Mouse (Mus musculus) embryonic facial prominence, embryonic 11.5 days (tissue): Measurements from ENCODE around the gene Gas6. TPM values are rescaled to one million over a fixed set of nuclear protein-coding genes. Genes with fewer than 3 reads are reported as not detected.
A peak's percentile ranks its signal among the peaks of the same experiment; 100 is the strongest.

Experiments used
- ATAC-seq: fragments of 200-750 bp; cut with Nextera tagmentation; replicated peaks from 2 replicates; pipeline ENCODE4 v1.8.0; 2017; ENCODE audit warnings: low read depth; ENCODE audit not compliant: insufficient number of reproducible peaks, low FRiP score, low TSS enrichment
- DNase-seq: peaks from one replicate; pipeline ENCODE4 v3.0.0-alpha.2; 2015; ENCODE audit warnings: low spot score
- H3K27ac ChIP-seq: fragments of 300-500 bp; sonication (generic); replicated peaks from 2 replicates; pipeline ENCODE4 v1.5.1; 2014; ENCODE audit warnings: mild to moderate bottlenecking, low read depth, low read length, control low read depth
- H3K27me3 ChIP-seq: fragments of 300-500 bp; sonication (generic); 2 replicates; pipeline ENCODE4 v1.6.1; 2014; ENCODE audit warnings: mild to moderate bottlenecking, low read length, moderate library complexity, mixed read lengths; ENCODE audit not compliant: control insufficient read depth, insufficient read depth
- H3K36me3 ChIP-seq: fragments of 300-500 bp; sonication (generic); replicated peaks from 2 replicates; pipeline ENCODE4 v1.6.1; 2014; ENCODE audit warnings: low read depth, mild to moderate bottlenecking, low read length, moderate library complexity, mixed read lengths; ENCODE audit not compliant: control insufficient read depth, insufficient read depth
- H3K4me1 ChIP-seq: fragments of 300-500 bp; sonication (generic); 2 replicates; pipeline ENCODE4 v1.6.1; 2014; ENCODE audit warnings: low read length, mixed read lengths; ENCODE audit not compliant: control insufficient read depth, insufficient read depth
- H3K4me2 ChIP-seq: fragments of 300-500 bp; sonication (generic); 2 replicates; pipeline ENCODE4 v1.6.1; 2014; ENCODE audit warnings: low read depth, mild to moderate bottlenecking, control low read depth, low read length, moderate library complexity
- H3K4me3 ChIP-seq: fragments of 300-500 bp; sonication (generic); 2 replicates; pipeline ENCODE4 v1.5.1; 2014; ENCODE audit warnings: low read depth, low read length, control low read depth
- H3K9ac ChIP-seq: fragments of 300-500 bp; sonication (generic); replicated peaks from 2 replicates; pipeline ENCODE4 v1.6.1; 2014; ENCODE audit warnings: mild to moderate bottlenecking, control low read depth, low read length
- H3K9me3 ChIP-seq: fragments of 300-500 bp; sonication (generic); replicated peaks from 2 replicates; pipeline ENCODE4 v1.6.1; 2016; ENCODE audit warnings: mild to moderate bottlenecking, low read length, inconsistent platforms, mixed read lengths; ENCODE audit not compliant: control insufficient read depth
- WGBS: fragments of 180-500 bp; shearing (Covaris S2); extraction: QIAGEN DNeasy Blood & Tissue Kit; methylation state at CpG from one replicate; pipeline ENCODE4 v1.1.7; 2014; 5-methylcytosine and 5-hydroxymethylcytosine counted together
- polyA plus RNA-seq: library from polyadenylated mRNA; unstranded; fragments of >200 nt; fragmentation: Nextera tagmentation; extraction: Ambion mirVana; gene quantifications from 2 replicates; pipeline ENCODE4 v1.2.1, GENCODE M21; 2014

Gene Gas6
- 4.5 and 5.0 TPM in 2 replicates for polyA plus RNA-seq

DNA sequence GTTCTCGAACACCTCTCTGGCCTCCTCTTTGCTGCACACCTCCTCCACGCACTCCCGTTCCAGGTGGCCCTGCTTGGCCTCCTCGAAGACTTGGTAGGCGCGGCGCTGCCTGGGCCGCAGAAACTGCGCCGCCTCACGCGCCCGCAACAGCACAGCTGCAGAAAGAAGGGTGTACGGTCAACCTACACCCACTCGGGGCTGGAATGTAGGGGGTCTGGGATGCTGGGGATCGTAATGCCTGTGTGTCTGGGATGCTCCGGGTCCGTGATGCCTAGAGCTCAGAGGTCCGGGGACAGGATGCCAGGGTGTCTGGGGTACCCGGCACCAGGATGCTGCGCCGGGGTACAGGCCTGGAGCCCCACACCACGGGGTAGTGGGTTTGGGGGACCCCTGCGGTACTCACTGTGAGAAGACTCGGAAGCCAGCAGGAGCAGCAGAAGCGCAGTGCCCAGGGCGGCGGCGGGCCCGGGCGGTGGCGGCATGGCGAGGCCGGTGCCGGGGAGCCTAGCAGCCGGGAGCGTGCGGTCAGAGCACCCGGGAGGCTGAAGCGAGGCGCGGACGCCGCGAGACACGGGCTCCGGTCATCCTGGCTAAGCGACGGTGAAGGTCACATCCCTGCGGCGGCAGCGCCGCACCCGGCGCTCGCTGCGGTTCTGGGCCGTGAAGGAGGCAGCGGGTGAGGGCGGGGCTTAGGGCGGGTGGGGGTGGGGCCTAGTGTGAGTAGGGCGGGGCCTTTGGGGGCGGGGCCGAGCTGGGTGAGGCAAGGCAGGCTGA is at the start of gene Gas6:
Gas6 (minus strand) TSS at position 633 of the 774 bp plus-strand sequence.
- H3K4me3 ChIP-seq: peak within 1 kb of the TSS; percentile 48
- peak within 1 kb of the TSS; percentile 56 for H3K9ac ChIP-seq
- H3K9me3 ChIP-seq: no peaks in the 10 kb centered on the region
- H3K36me3 ChIP-seq: no peaks in the 10 kb centered on the region
- ATAC-seq (peak; percentile 54), DNase-seq (peak; percentile 62)
- no peaks in the 10 kb centered on the region for H3K4me1 ChIP-seq
- WGBS: 2% methylated on average over 50 of the region's 64 CpGs
- peak within 1 kb of the TSS; percentile 88 for H3K4me2 ChIP-seq
- H3K27ac ChIP-seq: no peak within 1 kb of the TSS
- H3K27me3 ChIP-seq: peaks cover 22% of the 10 kb centered on the region

- no peaks in the 10 kb centered on the region for H3K9me3 ChIP-seq
- no peak for ATAC-seq
- no peak overlapping the region for H3K4me3 ChIP-seq
- H3K27ac ChIP-seq: no peak overlapping the region
- DNase-seq: no peak
- H3K4me2 ChIP-seq: no peak overlapping the region
- H3K27me3 ChIP-seq: no peaks in the 10 kb centered on the region
- H3K9ac ChIP-seq: no peak overlapping the region
- H3K36me3 ChIP-seq: no peaks in the 10 kb centered on the region
- 82% methylated on average over 5 of the region's 5 CpGs for WGBS
- no peaks in the 10 kb centered on the region for H3K4me1 ChIP-seq
Measured at GRCm38 (mm10) chr8:13541526-13541925, 47.2 kb upstream of the Gas6 start.

GRCm38 (mm10) chr8:13540122-13540521 is 45.8 kb upstream of the Gas6 start:
- Histone ChIP-seq H3K4me2 (no peak overlapping the region), H3K4me3 (no peak overlapping the region), H3K36me3 (no peaks in the 10 kb centered on the region), H3K9ac (no peak overlapping the region), H3K27ac (no peak overlapping the region), H3K27me3 (no peaks in the 10 kb centered on the region), H3K4me1 (no peaks in the 10 kb centered on the region), H3K9me3 (no peaks in the 10 kb centered on the region)
- ATAC-seq (no peak), DNase-seq (no peak)
- WGBS: 81% methylated on average over 5 of the region's 5 CpGs

- ATAC-seq (no peak), DNase-seq (no peak)
- Histone ChIP-seq H3K9ac (no peak overlapping the region), H3K36me3 (no peaks in the 10 kb centered on the region), H3K9me3 (no peaks in the 10 kb centered on the region), H3K27ac (no peak overlapping the region), H3K4me1 (no peaks in the 10 kb centered on the region), H3K4me3 (no peak overlapping the region), H3K4me2 (no peak overlapping the region), H3K27me3 (no peaks in the 10 kb centered on the region)
- 66% methylated on average over 6 of the region's 6 CpGs for WGBS
Measured at GRCm38 (mm10) chr8:13538821-13539220, 44.5 kb upstream of the Gas6 start.

GRCm38 (mm10) chr8:13537102-13537501 is 42.8 kb upstream of the Gas6 start:
- Histone ChIP-seq H3K9ac (no peak overlapping the region), H3K4me3 (no peak overlapping the region), H3K27ac (no peak overlapping the region), H3K4me2 (no peak overlapping the region), H3K36me3 (no peaks in the 10 kb centered on the region), H3K27me3 (no peaks in the 10 kb centered on the region), H3K9me3 (no peaks in the 10 kb centered on the region), H3K4me1 (no peaks in the 10 kb centered on the region)
- ATAC-seq (no peak), DNase-seq (no peak)
- WGBS: 50% methylated on average over 2 of the region's 2 CpGs

DNA sequence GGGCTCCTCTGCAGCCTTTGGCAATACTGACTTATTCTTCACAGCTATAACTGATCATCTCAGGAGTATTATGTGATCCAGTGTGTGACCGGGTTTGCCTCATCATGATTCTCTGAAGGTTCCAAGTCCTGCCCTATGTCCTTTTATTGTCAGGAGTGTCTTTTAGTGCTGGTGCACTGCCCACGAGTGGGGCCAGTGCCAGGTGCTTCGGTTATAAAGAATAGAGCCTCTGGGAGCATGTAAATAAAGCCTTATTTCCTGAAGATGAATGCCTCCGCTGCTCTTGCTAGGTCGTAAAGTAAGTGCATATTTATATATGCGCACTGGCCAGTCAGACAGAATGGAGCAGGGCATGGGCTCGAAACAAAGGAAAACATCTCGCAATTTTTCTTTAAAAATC is 38.8 kb upstream of the Gas6 start:
- no peaks in the 10 kb centered on the region for H3K36me3 ChIP-seq
- DNase-seq (no peak), ATAC-seq (no peak)
- no peak overlapping the region for H3K4me3 ChIP-seq
- no peaks in the 10 kb centered on the region for H3K9me3 ChIP-seq
- no peaks in the 10 kb centered on the region for H3K27me3 ChIP-seq
- H3K4me2 ChIP-seq: no peak overlapping the region
- H3K4me1 ChIP-seq: no peaks in the 10 kb centered on the region
- H3K9ac ChIP-seq: no peak overlapping the region
- WGBS: 83% methylated on average over 8 of the region's 8 CpGs
- no peak overlapping the region for H3K27ac ChIP-seq

GRCm38 (mm10) chr8:13531602-13532171 is 37.4 kb upstream of the Gas6 start:
- no peaks in the 10 kb centered on the region for H3K36me3 ChIP-seq
- no peak overlapping the region for H3K4me2 ChIP-seq
- H3K9ac ChIP-seq: no peak overlapping the region
- no peak overlapping the region for H3K4me3 ChIP-seq
- WGBS: 80% methylated on average over 9 of the region's 9 CpGs
- no peak overlapping the region for H3K27ac ChIP-seq
- ATAC-seq: no peak
- DNase-seq: no peak
- no peaks in the 10 kb centered on the region for H3K4me1 ChIP-seq
- no peaks in the 10 kb centered on the region for H3K27me3 ChIP-seq
- H3K9me3 ChIP-seq: no peaks in the 10 kb centered on the region

DNA sequence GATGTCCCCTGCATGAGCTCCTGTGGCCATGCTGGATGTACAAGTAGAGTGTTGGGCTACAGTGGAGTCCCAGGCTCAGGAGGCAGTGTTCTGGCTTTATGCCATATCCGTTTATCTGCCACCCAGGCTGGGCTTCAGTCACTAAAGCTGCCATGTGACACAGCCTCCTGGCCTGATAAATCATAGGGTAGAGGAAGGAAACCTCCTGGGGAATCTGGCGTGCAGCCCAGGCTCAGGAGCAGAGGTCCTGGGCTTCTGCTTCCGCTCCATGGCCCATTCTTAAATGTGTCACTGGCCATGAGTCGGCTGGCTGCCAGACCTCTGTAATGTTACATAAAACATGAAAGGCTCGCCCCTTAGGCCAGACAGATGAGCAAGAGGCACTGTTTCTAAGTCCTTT is 36.7 kb upstream of the Gas6 start:
- H3K9me3 ChIP-seq: no peaks in the 10 kb centered on the region
- H3K27me3 ChIP-seq: no peaks in the 10 kb centered on the region
- 77% methylated on average over 5 of the region's 5 CpGs for WGBS
- no peak overlapping the region for H3K9ac ChIP-seq
- H3K4me3 ChIP-seq: no peak overlapping the region
- ATAC-seq (no peak), DNase-seq (no peak)
- no peaks in the 10 kb centered on the region for H3K4me1 ChIP-seq
- H3K36me3 ChIP-seq: no peaks in the 10 kb centered on the region
- no peak overlapping the region for H3K27ac ChIP-seq
- no peak overlapping the region for H3K4me2 ChIP-seq
